Mouse (Mus musculus): ENCODE measurements at regions not wholly inside any gene's neighbourhood (a gene's known extent, or its start where the extent isn't known, plus 50 kb on each side); places are given as distances from the start of the nearest gene placed in this dataset.
A peak's percentile ranks its signal among the peaks of the same experiment; 100 is the strongest.

DNA sequence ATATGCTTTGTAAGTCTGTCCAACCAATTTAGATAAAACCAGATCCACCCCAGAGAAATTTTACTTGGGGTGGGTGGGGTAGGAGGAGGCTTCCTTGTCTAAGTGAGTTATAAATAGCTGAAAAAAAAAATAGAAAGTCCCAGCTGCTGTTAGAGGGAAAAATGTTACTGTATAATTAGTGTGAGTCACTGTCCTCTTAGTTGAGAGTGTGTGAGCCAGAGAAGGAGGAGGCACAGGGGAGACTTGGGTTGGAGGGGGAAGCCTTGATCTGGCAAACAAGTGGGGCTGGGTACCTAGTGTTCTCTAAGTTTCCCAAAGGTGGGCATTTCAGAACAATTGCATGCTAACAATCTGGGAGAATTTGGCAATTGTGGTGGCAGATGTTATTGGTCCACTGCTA lies 103.8 kb upstream of the 4930474N05Rik start:
- H3K27ac ChIP-seq (replicated peaks; ENCODE audit: insufficient read depth, low read depth, low read length) = no peak overlapping the region
- peak; percentile 21 for DNase-seq (ENCODE audit: extremely low read depth, low read depth, low spot score)
- no peak overlapping the region for H3K4me3 ChIP-seq (ENCODE audit: insufficient read depth, low read depth, low read length)
- no peak overlapping the region for H3K9ac ChIP-seq (ENCODE audit: low read depth, low read length)
- no peaks in the 10 kb centered on the region for H3K79me2 ChIP-seq (ENCODE audit: control insufficient read depth, insufficient read depth, low read length)
- no peaks in the 10 kb centered on the region for H3K27me3 ChIP-seq (ENCODE audit: control insufficient read depth, insufficient read depth, low read length)
- H3K36me3 ChIP-seq (ENCODE audit: control insufficient read depth, insufficient read depth, low read length) = no peaks in the 10 kb centered on the region
- no peak for TF ChIP-seq POLR2A (IDR thresholded peaks at IDR 0.05; ENCODE audit: extremely low read depth, insufficient read depth, low read length)
- TF ChIP-seq CTCF (IDR thresholded peaks at IDR 0.05; ENCODE audit: low read depth, low read length) = no peak
- H3K4me1 ChIP-seq (ENCODE audit: control insufficient read depth, insufficient read depth, low read length) = no peaks in the 10 kb centered on the region

All from liver, adult 2 months (tissue).